Mouse (Mus musculus): ENCODE measurements around the gene Ptbp1.

GRCm38 (mm10) chr10:79852107-79852789 is 2.0 kb upstream of the Ptbp1 start:
- TF ChIP-seq CTCF (IDR thresholded peaks at IDR 0.05; ENCODE audit: insufficient read depth, low read depth, low read length) (no peak), POLR2A (IDR thresholded peaks at IDR 0.05; ENCODE audit: insufficient read depth, low read depth, low read length) (no peak)
